Mouse (Mus musculus) ZHBTc4 (cell line): Measurements from ENCODE around the gene D3Ertd751e.

Experiments
- DNase-seq: peaks from one replicate; pipeline ENCODE4 v3.0.0-alpha.2; 2011; ENCODE audit warnings: low read depth, low spot score

The D3Ertd751e gene

GRCm38 (mm10) chr3:41742278-41742934 lies at the start of gene D3Ertd751e, which contains the start of gene Sclt1:
TSS of gene D3Ertd751e (plus strand) at chr3:41742611.
TSS of gene Sclt1 (minus strand) at chr3:41742514.
- peak; percentile 98 for DNase-seq

GRCm38 (mm10) chr3:41695681-41696080 lies 46.7 kb upstream of the D3Ertd751e start:
- DNase-seq = peak; percentile 77

- DNase-seq = no peak
Measured at GRCm38 (mm10) chr3:41741601-41742277, 672 bp upstream of the D3Ertd751e start.

GRCm38 (mm10) chr3:41743436-41743835 lies 1.0 kb downstream of the D3Ertd751e start:
- DNase-seq = peak; percentile 19

GRCm38 (mm10) chr3:41754556-41754955 lies 12.1 kb downstream of the D3Ertd751e start:
- no peak for DNase-seq

GRCm38 (mm10) chr3:41762091-41762490 lies 19.7 kb downstream of the D3Ertd751e start:
- DNase-seq = no peak

GRCm38 (mm10) chr3:41812447-41812846 lies 70.0 kb downstream of the D3Ertd751e start:
- DNase-seq = no peak
